Mouse (Mus musculus) right cerebral cortex, postnatal 25 days (tissue): ENCODE measurements around the gene Ust.

Experiments used
- DNase-seq: peaks from one replicate; pipeline ENCODE4 v3.0.0; 2022

Gene Ust

DNA sequence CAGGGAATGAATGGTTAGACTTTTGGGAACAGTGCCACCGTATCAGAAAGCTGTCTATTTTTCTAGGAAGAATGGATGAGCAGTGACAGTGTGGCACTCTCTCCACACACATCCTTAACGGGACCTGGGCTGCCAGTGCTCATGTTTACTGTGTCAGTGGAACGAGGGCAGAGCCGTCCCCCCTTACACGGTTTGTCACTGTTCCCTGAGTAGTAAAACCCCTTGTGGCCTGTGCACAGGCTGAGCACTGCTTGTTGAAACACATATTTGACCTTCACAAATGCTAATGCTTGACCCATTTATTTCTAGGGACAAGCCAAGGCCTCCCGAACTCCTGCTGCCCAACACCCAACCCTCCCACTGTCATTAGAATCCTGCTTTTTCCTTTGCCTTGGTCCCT lies 209.2 kb downstream of the Ust start:
- no peak for DNase-seq

DNA sequence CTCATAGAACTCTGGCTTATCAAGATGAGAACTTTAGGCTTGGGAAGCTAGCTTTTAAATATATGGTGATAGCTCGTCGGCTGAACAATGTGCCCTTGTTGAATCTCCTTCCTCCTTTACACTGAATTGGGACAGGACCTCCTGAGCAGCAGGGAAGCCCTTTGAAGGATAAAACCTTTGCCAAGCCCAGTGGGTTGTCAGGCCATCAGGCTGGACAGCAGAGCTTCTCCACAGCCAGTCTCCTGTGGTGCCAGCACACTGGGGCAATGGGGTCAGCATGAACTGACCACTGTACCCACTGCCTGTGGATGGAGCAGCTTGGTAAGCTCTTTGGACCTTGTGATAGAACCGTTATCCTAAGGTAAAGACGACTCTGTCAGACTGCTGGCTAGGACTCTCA lies 214.4 kb downstream of the Ust start:
- DNase-seq, result no peak

DNA sequence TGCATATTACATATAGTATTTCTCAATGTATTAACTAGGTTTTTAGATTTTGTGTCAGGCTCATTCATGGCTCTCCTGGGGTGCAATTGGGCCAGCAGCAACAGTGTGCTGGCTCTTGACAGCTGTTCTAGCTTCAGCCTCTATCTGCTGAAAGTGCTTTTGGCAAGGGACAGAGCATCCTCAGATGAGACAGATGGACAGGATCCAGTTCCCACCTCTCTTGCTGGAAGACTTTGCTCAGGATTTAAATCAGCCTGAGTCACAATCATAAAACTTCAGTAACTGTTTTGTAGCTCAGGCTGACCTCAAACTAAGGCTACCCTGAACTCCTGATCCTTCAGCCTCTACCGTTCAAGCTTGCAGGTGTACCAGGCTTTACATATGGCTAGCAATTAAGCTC lies 219.5 kb downstream of the Ust start:
- peak; percentile 18 for DNase-seq

DNA sequence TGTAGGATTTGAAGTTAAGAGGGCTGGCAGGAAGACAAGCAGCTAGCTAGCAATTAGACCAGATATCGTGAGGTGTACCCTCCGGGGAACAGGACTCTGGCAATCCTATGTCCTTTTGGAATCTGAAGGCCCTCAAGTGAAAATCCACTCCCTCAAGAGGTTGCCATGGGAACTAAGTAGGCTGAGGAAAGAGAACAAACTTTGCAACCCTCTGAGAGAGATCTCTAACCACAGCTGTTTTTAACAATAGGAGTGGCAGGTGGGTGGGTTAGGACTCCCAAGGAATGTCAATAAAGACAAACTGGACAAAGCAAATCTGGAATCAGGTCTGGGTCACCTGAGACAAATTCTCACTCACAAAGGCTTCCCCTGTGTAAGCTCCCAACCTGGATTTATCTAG lies 221.4 kb downstream of the Ust start:
- DNase-seq, result no peak

GRCm38 (mm10) chr10:8290661-8291060 lies 228.0 kb downstream of the Ust start:
- no peak for DNase-seq

DNA sequence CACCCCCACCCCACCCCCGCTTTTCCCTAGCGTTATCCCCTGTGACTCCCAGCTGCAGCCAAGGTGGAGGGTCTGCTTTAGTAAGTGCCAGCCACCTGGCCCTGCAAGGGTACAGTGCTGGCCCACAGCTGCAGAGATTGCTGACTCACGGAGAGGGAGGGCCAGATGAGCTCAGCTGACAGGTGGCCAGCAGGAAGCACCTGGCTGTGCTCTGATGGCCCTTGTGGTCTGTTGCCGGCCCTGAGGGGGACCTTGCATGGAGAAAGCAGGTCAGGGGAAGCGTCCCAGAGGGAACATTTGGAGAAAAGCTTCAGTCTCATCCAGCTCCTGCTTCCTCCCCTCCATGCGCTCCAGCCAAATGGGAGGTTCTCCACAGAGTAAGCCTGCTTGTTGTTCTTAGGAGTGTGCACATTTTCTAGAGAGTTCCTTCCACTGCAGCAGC lies 231.3 kb downstream of the Ust start:
- no peak for DNase-seq

DNA sequence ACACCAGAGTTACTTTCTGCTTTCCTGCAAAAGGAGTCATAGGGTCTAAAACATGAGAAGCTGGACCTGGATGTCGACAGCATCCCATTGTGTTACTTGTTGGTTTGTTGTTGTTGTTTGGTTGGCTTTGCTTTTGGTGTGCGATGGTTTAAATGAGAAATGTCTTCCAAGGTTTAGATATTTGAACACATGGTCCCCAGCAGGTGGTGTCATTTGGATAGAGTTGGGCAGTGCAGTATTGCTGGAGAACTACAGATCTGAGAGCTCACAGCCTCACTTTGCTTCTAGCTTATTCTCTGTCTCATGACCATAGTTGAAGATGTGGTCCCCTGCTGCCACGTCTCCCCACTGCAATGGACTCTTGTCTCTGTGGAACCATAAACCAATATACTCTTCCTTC lies 234.6 kb downstream of the Ust start:
- no peak for DNase-seq

DNA sequence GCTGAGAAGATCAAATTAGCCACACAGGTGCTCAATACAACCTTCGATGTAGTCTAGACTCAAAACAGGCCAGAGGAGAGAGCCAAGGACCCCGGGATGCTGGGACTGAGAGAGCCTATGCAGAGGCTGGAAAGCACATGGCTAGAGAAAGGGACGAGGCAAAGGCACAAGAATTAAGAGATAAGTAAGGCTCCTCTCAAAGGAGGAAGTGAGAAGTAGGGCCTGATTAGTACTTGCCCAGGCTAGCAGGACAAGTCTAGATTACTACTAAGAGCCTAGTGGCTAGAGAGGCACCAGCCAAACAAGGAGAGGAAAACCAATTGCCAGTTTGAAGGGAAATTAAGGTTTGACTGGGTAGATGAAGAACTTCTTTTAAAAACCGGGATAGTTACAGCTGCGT lies 241.5 kb downstream of the Ust start:
- no peak for DNase-seq

DNA sequence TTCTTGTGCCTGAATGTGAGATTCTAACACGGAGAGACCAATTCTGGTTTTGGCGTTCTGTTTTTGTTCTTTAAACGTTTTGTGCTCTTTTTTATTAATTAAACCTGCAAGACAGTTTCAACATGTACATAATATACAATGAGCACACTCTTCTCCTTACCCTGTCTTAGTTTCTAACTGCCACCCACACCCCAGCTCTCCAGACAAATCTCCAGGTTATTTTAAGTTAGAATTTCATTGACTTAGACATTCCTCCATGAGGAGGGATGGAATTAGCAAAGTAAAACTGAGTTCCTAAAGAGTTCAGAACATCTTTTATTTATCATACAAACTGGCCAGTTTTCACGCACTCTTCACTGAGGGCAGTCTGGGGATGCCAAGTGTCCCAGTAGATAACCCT lies 248.9 kb downstream of the Ust start:
- no peak for DNase-seq

DNA sequence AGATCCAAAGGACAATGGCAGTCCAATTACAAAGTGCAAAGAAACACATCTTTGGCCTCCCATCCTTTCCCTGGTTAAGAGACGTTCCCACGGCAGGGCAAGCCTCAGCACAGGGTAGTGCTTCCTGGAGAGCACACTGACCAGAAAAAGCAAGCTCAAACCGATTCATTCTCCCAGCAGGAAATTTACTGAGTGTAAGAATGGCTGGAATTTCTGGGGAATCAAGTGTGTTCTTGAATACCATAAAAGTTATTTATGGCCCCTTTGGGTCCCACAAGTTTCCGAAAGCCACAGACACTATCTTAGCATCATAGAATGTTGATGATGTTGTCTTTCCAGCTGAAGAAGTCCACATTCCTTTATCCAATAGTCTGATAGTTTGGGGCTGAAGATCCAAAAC lies 258.9 kb downstream of the Ust start:
- DNase-seq, result no peak

DNA sequence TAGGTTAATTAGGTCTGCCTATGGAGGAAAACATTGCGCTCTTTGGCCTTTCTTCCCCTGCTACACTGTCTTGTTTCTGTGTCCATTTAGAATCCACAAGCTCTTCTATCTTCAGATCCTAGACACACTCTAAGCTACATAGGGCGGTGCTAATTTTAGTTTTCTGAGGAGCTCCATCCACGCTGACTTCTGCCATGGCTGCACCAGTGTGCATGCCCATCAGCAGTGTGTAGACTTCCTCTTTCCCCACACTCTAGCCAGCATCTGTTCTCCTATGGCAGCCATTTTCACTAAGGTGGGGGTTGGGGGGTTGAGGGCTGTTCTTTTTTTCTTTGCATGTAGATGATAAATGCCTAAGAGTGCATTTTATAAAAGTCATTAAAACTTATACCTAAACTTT lies 268.6 kb downstream of the Ust start:
- DNase-seq, result no peak

- peak; percentile 33 for DNase-seq
Observed at GRCm38 (mm10) chr10:8242336-8242735, 276.3 kb downstream of the Ust start.

DNA sequence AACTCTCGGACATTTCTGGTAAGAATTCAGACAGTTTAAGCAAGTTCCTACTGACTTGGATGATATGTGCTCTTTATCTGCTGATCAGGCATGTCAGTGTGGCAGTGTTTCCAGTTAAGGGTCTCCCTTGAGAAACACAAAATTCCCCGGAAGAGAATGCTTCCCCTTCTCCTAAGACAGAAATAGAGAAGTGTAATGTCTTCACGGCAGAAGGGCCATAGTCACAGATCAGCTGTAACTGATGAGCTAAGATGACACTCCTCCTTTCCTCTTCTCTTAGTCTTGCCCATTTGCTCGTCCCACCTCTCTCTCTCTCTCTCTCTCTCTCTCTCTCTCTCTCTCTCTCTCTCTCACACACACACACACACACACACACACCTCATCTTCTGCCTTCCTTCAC lies 277.9 kb downstream of the Ust start:
- DNase-seq, result no peak

DNA sequence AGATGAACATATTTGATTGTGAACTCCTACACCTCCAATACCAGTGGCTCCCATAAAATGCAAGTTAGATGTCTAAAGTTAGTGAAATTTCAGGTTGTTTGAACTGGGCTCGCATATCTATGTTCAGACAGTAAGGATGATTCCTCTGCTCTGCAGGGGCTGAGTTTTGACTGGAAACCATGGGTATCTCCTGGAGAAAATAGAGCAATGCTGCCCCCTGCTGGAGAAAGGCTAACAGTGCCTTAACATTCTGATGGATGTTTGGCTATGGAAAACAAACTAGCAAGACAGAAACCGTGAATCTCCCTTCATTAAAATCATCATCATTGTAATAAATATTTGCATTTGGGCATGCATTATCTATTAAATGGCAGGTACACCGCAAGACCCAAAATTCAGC lies 278.4 kb downstream of the Ust start:
- DNase-seq, result peak; percentile 71

GRCm38 (mm10) chr10:8236780-8237571 lies 281.6 kb downstream of the Ust start:
- DNase-seq, result peak; percentile 59

- DNase-seq, result no peak
Observed at GRCm38 (mm10) chr10:8233148-8233901, 285.3 kb downstream of the Ust start.

DNA sequence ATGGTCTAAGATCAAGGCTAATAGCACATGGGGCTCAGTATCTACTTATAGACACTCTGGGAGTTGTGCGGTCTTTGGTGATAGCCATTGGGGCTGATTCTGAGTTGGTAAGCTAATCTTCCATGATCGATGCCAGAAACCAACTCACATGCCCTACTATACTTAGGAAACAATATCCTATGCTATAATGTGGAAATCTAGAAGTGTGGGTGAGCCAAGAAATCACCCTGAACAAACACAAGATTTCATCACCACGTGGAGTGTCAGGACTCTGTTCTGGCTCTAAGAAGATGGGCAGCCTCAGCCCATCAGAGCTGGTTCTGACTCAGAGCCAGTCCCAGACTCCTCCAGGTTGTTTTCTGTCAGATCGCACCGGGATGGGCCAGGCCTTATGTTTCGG lies 286.1 kb downstream of the Ust start:
- no peak for DNase-seq

GRCm38 (mm10) chr10:8228375-8228743 lies 290.3 kb downstream of the Ust start:
- no peak for DNase-seq

- DNase-seq, result peak; percentile 22
Observed at GRCm38 (mm10) chr10:8227705-8228374, 290.8 kb downstream of the Ust start.

DNA sequence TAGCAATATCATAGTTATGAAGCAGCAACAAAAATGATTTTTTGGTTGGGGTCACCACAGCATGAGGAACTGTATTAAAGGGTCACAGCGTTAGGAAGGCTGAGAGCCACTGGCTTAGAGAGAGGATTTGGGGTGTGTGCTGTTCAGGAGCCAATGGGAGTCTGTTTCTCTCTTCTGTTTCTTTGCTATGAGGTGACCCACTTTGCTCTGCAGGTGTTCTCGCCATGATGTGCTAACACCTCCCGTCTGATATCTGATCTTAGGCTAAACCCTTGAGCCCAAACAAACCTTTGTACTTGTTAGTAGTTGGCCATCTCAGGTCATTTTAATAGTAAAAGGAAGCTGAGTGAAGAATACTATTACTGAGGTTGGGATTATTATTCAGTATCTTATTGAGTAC lies 292.0 kb downstream of the Ust start:
- DNase-seq, result no peak

GRCm38 (mm10) chr10:8224641-8225040 lies 294.0 kb downstream of the Ust start:
- DNase-seq, result no peak

- no peak for DNase-seq
Observed at GRCm38 (mm10) chr10:8224046-8224445, 294.6 kb downstream of the Ust start.

- DNase-seq, result no peak
Observed at GRCm38 (mm10) chr10:8216946-8217345, 301.7 kb downstream of the Ust start.

GRCm38 (mm10) chr10:8215181-8215580 lies 303.4 kb downstream of the Ust start:
- DNase-seq, result no peak
